Mouse (Mus musculus) hindbrain, embryonic 12.5 days (tissue): ENCODE measurements around the gene Cox19. TPM values are rescaled to one million over a fixed set of nuclear protein-coding genes. Genes with fewer than 3 reads are reported as not detected.

Source experiments
- ATAC-seq: fragments of 200-750 bp; cut with Nextera tagmentation; 2 replicates; pipeline ENCODE4 v1.8.0; 2017; ENCODE audit warnings: moderate TSS enrichment; ENCODE audit not compliant: low FRiP score
- H3K27ac ChIP-seq: fragments of 300-500 bp; sonication (generic); 2 replicates; pipeline ENCODE4 v1.5.1; 2016; ENCODE audit warnings: mild to moderate bottlenecking
- H3K27me3 ChIP-seq: fragments of 300-500 bp; sonication (generic); 2 replicates; pipeline ENCODE4 v1.6.1; 2016; ENCODE audit warnings: mild to moderate bottlenecking
- H3K36me3 ChIP-seq: fragments of 300-500 bp; sonication (generic); 2 replicates; pipeline ENCODE4 v1.6.1; 2016; ENCODE audit warnings: mild to moderate bottlenecking
- H3K4me1 ChIP-seq: fragments of 300-500 bp; sonication (generic); 2 replicates; pipeline ENCODE4 v1.6.1; 2016
- H3K4me2 ChIP-seq: fragments of 300-500 bp; sonication (generic); replicated peaks from 2 replicates; pipeline ENCODE4 v1.6.1; 2016; ENCODE audit warnings: mild to moderate bottlenecking
- H3K4me3 ChIP-seq: fragments of 300-500 bp; sonication (generic); 2 replicates; pipeline ENCODE4 v1.5.1; 2016; ENCODE audit warnings: mild to moderate bottlenecking
- H3K9ac ChIP-seq: fragments of 300-500 bp; sonication (generic); 2 replicates; pipeline ENCODE4 v1.6.1; 2016; ENCODE audit warnings: mild to moderate bottlenecking, moderate library complexity
- H3K9me3 ChIP-seq: fragments of 300-500 bp; sonication (generic); replicated peaks from 2 replicates; pipeline ENCODE4 v1.6.1; 2016; ENCODE audit warnings: mild to moderate bottlenecking
- WGBS: fragments of 180-500 bp; shearing (Covaris S2); methylation state at CpG from one replicate; pipeline ENCODE4 v1.1.7; 2016; 5-methylcytosine and 5-hydroxymethylcytosine counted together
- microRNA counts: library from miRNA; unstranded; fragments of <30 nt; microRNA quantifications from one replicate; lab custom pipeline; 2017
- microRNA-seq: library from miRNA; unstranded; fragments of <30 nt; microRNA quantifications from one replicate; pipeline ENCODE4, GENCODE M21; 2017
- polyA plus RNA-seq: library from polyadenylated mRNA; unstranded; fragments of >200 nt; fragmentation: Nextera tagmentation; extraction: Ambion mirVana; gene quantifications from 2 replicates; pipeline ENCODE4 v1.2.1, GENCODE M21; 2016

Cox19 gene
- polyA plus RNA-seq, 1 experiment from 2014 or later: 107 TPM

GRCm38 (mm10) chr5:139294089-139294488 is 57.1 kb downstream of the Cox19 start:
- WGBS: 73% methylated on average over 2 of the region's 2 CpGs
- H3K27ac ChIP-seq: no peak overlapping the region
- ATAC-seq: no peak

GRCm38 (mm10) chr5:139291811-139292560 is 59.2 kb downstream of the Cox19 start:
- no peaks in the 10 kb centered on the region for H3K9me3 ChIP-seq
- H3K4me3 ChIP-seq: no peak overlapping the region
- no peak for ATAC-seq
- H3K4me1 ChIP-seq: no peaks in the 10 kb centered on the region
- no peaks in the 10 kb centered on the region for H3K36me3 ChIP-seq
- H3K4me2 ChIP-seq: no peak overlapping the region
- H3K9ac ChIP-seq: no peak overlapping the region
- H3K27me3 ChIP-seq: no peaks in the 10 kb centered on the region
- 74% methylated on average over 6 of the region's 6 CpGs for WGBS
- H3K27ac ChIP-seq: no peak overlapping the region

More at GRCm38 (mm10) chr5:139294089-139294488, 57.1 kb downstream of the Cox19 start:
- no peaks in the 10 kb centered on the region for H3K36me3 ChIP-seq
- no peak overlapping the region for H3K4me2 ChIP-seq
- no peak overlapping the region for H3K9ac ChIP-seq
- H3K9me3 ChIP-seq: no peaks in the 10 kb centered on the region
- H3K4me3 ChIP-seq: no peak overlapping the region
- no peaks in the 10 kb centered on the region for H3K27me3 ChIP-seq
- no peaks in the 10 kb centered on the region for H3K4me1 ChIP-seq

- Histone ChIP-seq H3K27ac (no peak overlapping the region), H3K27me3 (no peaks in the 10 kb centered on the region), H3K4me2 (no peak overlapping the region), H3K4me3 (no peak overlapping the region), H3K4me1 (no peaks in the 10 kb centered on the region), H3K9ac (no peak overlapping the region), H3K9me3 (no peaks in the 10 kb centered on the region), H3K36me3 (no peaks in the 10 kb centered on the region)
- ATAC-seq: no peak
- WGBS: 86% methylated on average over 12 of the region's 12 CpGs
Observed at GRCm38 (mm10) chr5:139290467-139291259, 60.6 kb downstream of the Cox19 start.

GRCm38 (mm10) chr5:139288591-139288990 is 62.6 kb downstream of the Cox19 start:
- no peak overlapping the region for H3K9ac ChIP-seq
- H3K4me2 ChIP-seq: no peak overlapping the region
- no peaks in the 10 kb centered on the region for H3K27me3 ChIP-seq
- no peak overlapping the region for H3K27ac ChIP-seq
- ATAC-seq: no peak
- WGBS: 84% methylated on average over 4 of the region's 4 CpGs
- no peak overlapping the region for H3K4me3 ChIP-seq
- no peaks in the 10 kb centered on the region for H3K4me1 ChIP-seq
- H3K36me3 ChIP-seq: no peaks in the 10 kb centered on the region
- no peaks in the 10 kb centered on the region for H3K9me3 ChIP-seq

GRCm38 (mm10) chr5:139287787-139288186 is 63.4 kb downstream of the Cox19 start:
- Histone ChIP-seq H3K4me1 (no peaks in the 10 kb centered on the region), H3K9me3 (no peaks in the 10 kb centered on the region), H3K27me3 (no peaks in the 10 kb centered on the region), H3K27ac (no peak overlapping the region), H3K4me2 (no peak overlapping the region), H3K36me3 (no peaks in the 10 kb centered on the region), H3K9ac (no peak overlapping the region), H3K4me3 (no peak overlapping the region)
- 82% methylated on average over 4 of the region's 4 CpGs for WGBS
- no peak for ATAC-seq

GRCm38 (mm10) chr5:139287099-139287498 is 64.1 kb downstream of the Cox19 start:
- 85% methylated on average over 5 of the region's 5 CpGs for WGBS
- no peak overlapping the region for H3K27ac ChIP-seq
- no peak overlapping the region for H3K4me2 ChIP-seq
- H3K9me3 ChIP-seq: no peaks in the 10 kb centered on the region
- no peak overlapping the region for H3K9ac ChIP-seq
- no peaks in the 10 kb centered on the region for H3K27me3 ChIP-seq
- H3K4me1 ChIP-seq: no peaks in the 10 kb centered on the region
- H3K4me3 ChIP-seq: no peak overlapping the region
- ATAC-seq: no peak
- H3K36me3 ChIP-seq: no peaks in the 10 kb centered on the region

MicroRNAs encoded within 50 kb of the gene (microRNA counts, 519-probe panel; counts per million panel counts)
- microRNA mmu-miR-339-3p (lab: Ali Mortazavi, UCI) (470 counts per million, percentile 58 among the panel's probes with 10 or more counts), microRNA mmu-miR-339-5p (lab: Ali Mortazavi, UCI) (470 counts per million, percentile 58 among the panel's probes with 10 or more counts)

Small RNA genes within 50 kb of the gene (microRNA-seq; reads per million reads assigned to microRNA genes)
- gene Mir339: 524 reads per million, percentile 67 among the genes with 10 or more reads in this experiment

Other genes with a start within 250 kb of the Cox19 start
- gene Prkar1b, start 201.4 kb downstream of the Cox19 start, polyA plus RNA-seq: 70.1 and 72.6 TPM in 2 replicates
- 6.5 and 8.0 TPM in 2 replicates for gene Dnaaf5, start 201.2 kb downstream of the Cox19 start, polyA plus RNA-seq
- 50.4 and 55.3 TPM in 2 replicates for gene Sun1, start 150.8 kb downstream of the Cox19 start, polyA plus RNA-seq
- gene Get4, start 99.1 kb downstream of the Cox19 start, polyA plus RNA-seq: 123 and 126 TPM in 2 replicates
- 13.1 and 13.7 TPM in 2 replicates for gene Adap1, start 25.8 kb downstream of the Cox19 start, polyA plus RNA-seq
- gene Cyp2w1, start 1.2 kb upstream of the Cox19 start, polyA plus RNA-seq: 0.41 and 0.46 TPM in 2 replicates
- gene Gpr146, start 26.3 kb upstream of the Cox19 start, polyA plus RNA-seq: 1.8 and 2.4 TPM in 2 replicates
- gene C130050O18Rik, start 53.9 kb upstream of the Cox19 start, polyA plus RNA-seq: 0.45 and 0.90 TPM in 2 replicates
- gene Gper1, start 71.7 kb upstream of the Cox19 start, polyA plus RNA-seq: 5.0 TPM in 2 replicates
- gene 3110082I17Rik, start 109.1 kb upstream of the Cox19 start, polyA plus RNA-seq: 22.9 and 26.3 TPM in 2 replicates
- 12.0 and 14.6 TPM in 2 replicates for gene Zfand2a, start 133.1 kb upstream of the Cox19 start, polyA plus RNA-seq
- gene Uncx, start 192.1 kb upstream of the Cox19 start, polyA plus RNA-seq: 97.3 and 99.4 TPM in 2 replicates